Mouse (Mus musculus): ENCODE results near the gene Dbnl.

- TF ChIP-seq EP300 (IDR thresholded peaks at IDR 0.05; ENCODE audit: insufficient read depth, low read depth, low read length) (peak; percentile 51; the same call in 1 of the 2 replicates), CTCF (IDR thresholded peaks at IDR 0.05) (peak; percentile 83), POLR2A (IDR thresholded peaks at IDR 0.05; ENCODE audit: insufficient read depth, low read depth, low read length) (peak; percentile 97)
Observed at GRCm38 (mm10) chr11:5788056-5789014, at the start of gene Dbnl.
